Mouse (Mus musculus) right cerebral cortex, postnatal 4 days (tissue): ENCODE measurements around the gene Ropn1l.

ENCODE experiments used
- DNase-seq: peaks from one replicate; pipeline ENCODE4 v3.0.0-alpha.2; 2022

Gene Ropn1l

DNA sequence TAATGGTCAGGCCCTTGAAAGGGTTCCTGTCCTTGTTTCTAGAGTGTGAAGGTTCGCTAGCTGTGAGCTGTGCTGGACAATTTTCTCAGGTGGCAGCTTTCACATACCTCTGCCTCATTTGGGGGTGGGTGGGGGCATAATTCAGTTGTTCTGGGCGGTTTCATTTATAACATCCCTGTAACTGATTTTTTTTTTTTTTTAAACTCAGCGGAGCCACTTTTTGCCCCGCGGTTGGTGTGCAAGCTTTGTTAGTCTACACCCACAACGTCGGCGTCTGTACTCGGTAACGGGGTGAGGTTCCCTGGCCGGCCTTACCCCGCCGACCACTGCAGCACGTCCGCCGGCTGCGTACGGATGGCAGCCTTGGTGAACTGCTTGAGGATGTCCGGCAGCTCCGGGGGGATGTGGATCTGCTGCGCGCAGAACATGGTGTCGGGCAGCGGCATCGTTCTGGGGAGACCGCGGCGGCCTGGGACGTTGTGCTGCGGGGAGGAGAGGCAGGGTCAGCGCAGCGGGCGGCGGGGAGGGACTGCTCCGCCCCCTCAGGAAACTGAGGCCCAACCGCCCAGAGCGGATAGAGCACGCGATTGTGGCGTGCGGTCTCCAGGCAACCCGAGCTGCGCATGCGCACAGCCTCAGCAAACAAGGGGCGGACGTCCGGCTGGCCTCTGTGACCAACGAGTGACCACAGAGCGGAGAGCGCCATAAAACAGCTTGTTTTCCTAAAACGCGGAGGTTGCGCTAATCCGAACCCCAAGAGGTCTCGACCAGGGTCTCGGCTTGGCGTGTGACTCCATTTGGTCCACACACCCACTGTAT lies at the start of gene Ropn1l:
Gene Ropn1l (minus strand): TSS at position 640 of the 819 bp plus-strand sequence.
- peak; percentile 88 for DNase-seq

DNA sequence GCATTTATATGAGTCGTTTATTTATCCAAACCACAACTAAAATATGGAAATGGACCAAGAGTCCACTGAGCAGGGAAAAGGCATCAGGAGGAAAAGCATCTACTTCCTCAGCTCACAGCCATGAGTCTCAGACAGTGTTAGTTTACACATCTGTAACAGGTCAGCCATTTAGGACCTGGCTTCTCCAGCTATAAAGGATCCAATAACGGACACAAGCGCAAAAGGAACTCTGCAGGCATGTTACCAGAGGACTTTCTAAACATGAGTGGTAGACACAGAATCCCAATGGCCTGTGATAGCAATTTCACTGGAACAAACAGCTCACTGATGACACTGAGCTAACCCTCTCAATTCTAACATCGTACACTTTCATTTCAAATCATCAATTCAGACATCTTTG lies 49.5 kb upstream of the Ropn1l start:
- DNase-seq = no peak

DNA sequence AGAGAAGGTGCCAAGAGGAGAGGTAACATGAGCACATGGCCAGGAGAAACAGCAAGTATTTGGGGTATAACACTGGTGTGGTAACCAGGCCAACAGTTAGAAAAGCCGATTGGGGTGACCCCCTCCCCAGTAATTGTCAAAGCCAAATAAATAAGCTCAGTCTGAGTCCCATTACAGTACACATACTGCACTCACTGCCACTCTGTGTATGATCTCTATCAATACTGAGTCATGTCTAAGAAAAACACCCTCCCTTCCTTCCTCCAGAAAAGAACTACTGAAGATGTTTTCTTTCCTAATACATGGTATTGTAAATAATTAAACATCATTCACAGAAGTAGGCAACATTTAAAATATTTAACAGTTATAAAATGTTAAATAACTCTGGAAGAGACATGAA lies 48.8 kb upstream of the Ropn1l start:
- DNase-seq = no peak

DNA sequence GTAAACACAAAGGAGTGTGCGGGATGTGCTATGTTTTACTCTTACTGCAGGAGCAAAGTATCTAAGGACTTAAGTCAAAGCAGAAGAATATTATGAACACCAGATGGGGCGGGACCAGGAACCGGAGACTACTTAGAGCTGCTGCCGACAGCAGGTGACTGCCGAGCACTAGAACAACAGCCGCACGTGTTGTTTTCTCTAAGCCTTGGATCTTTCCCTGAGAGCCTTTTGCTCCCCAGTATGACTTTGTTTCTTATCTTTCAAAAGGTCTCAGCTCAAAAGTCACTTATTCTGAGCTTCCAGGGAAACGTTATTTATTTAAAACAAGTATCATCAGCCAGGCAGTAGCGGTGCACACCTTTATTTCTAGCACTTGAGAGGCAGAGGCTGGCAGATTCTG lies 41.3 kb upstream of the Ropn1l start:
- DNase-seq = no peak

DNA sequence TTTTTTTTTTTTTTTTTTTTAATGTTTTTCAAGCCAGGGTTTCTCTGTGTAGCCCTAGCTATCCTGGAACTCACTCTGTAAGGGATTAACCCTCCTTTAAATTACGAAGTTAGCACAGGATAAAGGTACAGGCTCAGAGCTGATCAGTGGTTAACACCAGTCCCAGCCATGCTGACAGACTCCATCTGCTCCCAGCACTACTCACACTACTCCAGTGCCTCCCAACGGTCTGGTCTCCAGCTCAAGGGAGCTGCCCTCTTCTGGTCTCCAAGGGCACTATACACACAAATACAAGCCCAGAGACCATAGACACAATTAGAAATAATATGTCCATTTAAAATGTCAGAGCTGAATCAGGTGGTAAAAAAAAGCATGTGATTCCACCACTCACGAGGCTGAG lies 40.8 kb upstream of the Ropn1l start:
- no peak for DNase-seq

DNA sequence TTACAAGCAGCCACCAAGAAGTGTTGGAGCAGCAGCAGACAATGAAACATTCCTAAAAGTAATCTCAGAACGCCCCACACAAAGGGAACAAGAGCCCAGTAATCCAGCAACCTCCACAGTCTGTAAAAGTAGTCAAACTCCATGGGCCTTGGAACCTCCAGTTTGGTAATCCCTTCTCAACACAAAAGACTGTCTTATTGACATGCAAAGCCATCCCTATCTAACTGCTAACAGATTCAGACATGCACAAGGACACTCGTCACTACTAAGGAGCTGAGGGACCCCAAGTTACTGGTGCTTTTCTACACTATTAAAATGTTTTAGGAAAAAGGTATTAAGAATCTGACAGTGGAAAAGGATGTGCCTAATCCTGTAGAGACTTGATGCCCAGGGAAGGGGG lies 33.9 kb upstream of the Ropn1l start:
- DNase-seq = no peak

DNA sequence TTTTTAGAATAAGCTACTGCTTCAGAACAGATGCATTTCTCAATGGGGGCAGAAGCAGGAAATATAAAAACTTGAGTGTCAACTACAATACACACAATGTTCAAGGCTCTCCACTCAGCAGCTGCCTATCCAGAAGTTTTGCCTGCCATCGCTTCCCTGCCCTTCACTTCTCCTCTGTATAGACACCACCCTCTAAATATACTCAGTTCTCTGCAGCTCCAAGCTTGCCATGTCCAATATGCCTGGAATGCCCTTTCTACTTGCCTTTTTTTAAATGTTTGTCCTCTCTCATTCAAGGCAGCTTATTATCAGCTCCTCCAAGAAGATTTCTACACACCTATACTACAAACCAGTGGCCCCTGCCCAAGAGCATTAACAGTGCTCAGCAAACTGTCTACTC lies 23.1 kb upstream of the Ropn1l start:
- DNase-seq = no peak

DNA sequence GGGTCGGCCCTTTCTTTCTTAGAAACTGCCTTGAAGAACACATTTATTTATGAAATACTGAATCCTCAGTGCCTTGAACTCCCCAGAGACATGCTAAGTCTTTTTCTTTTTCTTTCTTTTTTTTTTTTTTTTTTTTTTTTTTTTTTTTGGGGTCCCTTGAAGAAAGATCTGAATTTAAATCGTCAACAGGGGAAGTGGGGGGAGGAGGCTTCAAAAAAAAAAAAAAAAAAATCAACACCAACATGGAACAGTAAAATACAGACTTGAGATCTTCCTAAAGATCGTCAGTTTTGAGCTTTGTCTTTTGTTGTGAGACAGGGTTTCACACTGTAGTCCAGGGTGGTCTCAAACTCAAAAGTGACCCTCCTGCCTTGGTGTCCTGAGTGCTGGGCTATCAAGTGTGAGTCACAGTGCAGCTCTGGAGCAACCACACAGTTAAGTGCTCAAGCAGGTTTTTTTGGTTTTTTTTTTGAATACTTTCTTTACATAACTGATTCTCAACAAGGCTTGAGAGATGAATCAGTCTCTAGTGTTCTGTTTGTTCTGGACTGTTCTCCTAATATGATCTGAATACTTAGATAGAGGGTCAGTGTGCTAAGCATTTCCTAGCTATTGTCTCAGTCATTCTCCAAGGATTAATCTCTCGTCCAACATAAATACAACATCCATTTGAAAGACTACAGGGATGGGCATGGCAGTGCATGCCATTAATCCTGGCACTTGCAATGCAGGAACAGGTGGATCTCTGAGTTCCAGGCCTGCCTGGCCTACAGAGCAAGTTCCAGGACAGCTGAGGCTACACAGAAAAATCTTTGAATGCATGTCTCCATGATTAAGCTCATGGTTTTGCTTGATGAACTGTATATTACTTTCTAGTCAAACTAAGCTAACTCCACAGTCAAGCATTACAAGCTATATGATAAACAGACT lies 19.4 kb upstream of the Ropn1l start:
- DNase-seq = no peak

DNA sequence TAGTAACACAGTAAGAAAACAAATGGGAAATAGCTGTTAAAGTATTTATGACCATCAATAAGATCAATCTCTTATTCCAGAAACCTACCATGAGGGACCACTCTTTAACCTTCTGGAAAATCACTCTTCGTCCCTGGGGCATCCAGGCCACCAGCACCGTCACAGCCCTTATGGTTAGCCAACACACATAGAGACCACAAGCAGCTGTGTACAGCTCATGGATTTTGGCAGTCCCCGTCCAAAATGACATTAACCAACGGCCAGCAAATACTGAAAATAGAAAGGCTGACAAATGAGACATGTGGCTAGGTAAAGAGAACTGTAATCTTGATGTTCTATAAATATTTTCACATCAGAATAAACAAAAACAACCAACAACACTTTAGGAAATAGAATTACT lies 18.0 kb upstream of the Ropn1l start:
- DNase-seq = no peak

DNA sequence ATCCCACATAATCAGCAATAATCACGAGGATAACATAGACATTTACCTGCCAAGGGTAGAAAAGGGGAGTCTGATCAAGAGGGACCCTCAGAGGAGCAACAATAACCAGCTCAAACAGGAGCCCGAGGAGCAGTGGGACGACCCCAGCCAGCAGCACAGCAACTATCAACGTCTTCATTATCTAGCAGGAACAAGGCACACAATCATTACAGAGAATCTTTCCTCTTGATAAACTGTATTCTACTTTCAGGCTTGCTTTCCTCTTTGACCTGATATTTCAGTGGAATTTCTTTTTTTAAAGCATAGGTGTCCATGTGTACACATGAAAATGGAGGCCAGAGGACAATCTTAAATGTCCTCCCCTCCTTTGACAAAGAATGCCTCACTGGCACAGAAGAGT lies 16.0 kb upstream of the Ropn1l start:
- no peak for DNase-seq

DNA sequence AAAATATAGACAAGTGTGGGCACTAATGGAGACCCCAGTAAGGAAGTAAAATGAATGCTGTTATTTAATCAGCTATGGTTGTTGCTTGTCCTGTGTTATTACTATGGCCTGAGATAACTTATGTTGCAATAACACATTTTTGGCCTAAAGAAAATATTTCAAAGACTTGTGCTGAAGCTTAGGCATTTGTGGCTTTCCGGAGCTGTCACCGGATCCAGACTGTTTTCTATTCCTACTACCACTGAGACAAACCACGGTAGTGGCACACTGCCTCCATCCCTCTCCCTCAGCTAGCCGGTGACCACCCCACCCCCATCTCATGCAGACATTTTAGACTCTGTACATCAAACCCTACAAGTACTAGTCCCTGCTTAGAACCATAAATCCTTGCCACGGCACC lies 15.3 kb upstream of the Ropn1l start:
- DNase-seq = no peak

DNA sequence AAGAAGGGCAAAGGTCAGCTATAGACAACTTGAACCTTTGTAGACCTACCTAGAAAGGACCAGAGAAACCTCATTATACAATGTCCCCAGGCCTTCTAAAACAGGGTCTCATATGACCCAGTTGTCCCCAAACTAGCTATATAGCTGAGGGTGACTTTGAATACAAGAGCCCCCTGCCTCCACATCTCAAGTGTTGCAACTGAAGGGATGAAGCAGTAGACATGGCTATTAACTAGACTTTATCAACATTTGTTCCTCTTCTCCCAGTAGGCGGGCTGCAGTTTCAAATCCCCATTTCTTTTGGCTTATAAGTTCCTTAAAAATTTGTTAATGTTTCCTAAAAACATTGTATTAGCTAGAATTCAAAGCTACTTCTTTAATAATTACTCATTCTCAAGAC lies 13.2 kb upstream of the Ropn1l start:
- DNase-seq = no peak

DNA sequence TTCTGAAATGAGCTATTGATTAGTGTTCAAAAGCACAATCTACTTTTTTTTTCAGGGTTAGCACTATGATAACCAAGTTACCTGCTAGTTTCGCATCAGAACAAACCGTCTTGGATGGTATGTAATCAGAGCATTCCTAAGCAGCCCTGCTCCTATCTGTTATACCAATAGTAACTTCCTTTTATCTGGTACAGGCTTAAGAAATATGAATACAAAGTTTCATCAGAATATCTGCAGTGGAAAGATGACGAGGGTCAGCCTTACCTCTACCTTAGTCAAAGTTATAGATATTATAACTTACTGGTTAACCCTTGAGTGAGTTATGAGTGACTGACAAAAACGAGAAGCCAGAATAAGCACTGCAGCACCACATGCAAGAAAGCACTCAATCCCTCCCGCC lies 12.8 kb upstream of the Ropn1l start:
- DNase-seq = no peak

DNA sequence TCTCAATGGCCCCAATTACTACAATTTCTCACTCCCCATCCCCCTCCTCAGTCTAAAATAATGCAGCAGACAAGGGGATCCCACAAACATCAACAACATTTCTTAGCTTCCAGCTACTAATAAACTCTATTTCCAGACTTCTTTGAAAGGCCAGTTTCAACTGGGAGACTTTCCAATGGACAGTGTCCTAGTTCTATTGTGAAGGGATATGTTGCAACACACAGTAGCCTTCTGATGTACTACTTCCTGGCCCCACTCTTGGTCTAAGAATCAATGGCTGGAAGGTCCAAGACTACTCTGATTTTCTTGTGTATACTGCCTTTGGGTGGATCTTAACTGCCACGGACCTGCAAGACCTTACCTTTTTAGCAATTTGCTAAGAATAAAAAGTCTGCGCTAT lies 12.3 kb upstream of the Ropn1l start:
- no peak for DNase-seq

DNA sequence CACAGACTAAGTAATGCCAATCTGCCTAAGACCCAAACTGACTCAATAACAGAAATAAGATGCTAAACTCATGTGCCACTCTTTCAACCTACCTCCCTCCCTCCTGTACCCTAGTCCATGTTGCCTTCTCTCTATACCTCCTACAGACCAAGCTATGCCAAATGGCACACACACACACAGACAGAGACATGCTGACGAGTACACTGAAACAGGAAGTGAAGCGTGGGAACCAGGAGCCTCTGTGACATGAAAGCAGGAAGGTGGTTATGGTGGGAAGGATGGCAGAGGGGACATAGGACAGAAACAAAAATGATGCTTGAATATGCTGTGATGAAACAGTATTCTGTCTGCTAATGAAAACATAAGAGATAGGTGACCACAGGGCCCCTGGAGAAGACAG lies 7.0 kb upstream of the Ropn1l start:
- no peak for DNase-seq

DNA sequence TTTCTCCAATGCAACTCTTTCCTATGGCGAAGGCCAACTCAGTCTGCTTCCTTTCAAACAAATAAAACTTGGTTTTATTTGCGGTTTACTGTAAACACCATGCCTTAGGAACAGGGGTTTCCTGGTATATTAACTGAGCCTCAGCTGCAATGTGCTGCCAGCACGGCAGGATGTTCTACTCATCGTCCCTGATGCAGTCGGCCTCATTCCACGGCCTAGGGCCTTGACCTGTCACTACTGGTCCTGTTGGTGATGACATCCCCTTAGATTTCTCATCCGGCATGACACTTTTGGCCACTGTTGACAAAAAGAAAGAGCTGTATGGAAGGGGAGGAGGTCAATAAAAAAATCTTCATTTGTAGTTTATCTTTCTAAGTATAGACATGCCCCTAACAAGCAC lies 4.5 kb upstream of the Ropn1l start:
- DNase-seq = no peak

DNA sequence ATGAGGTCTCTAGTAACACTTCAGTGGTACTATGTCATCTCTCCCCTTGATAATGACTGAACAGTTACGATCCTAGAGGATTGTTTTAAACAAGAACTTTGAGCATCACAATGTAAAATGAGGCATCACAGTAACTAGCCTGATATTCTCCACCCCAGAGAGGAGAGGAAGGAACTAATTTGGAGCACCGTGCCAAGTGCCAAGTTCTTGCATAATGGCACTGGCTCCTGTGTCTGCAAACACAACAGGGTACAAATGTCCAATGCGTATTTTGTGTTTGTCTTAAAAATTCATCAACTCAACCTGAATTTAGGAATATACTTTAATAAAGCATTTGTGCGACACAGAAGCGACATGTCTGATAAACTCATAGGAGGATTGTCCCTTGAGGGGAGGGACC lies 2.8 kb upstream of the Ropn1l start:
- DNase-seq = no peak

DNA sequence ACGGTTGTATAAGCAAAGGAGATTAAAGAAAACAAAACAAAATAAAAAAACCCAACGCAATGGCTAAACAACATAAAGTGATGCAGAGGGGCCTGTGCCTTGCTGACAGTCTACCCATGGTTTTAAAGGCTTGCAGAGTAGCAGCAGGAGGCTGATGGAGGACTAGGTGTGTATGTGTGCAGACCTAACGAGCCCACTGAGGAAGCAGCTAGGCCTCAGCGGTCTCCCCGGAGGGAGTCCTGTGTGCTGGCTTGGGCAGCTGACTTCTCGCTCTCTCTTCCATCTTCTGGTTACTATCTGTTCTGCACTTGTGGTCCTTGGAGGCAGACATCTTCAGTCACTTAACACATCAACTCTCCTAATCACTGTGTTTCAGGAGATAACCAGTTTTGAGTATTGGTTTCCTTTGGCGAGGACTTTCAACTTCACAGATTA lies 1.3 kb upstream of the Ropn1l start:
- DNase-seq = no peak

DNA sequence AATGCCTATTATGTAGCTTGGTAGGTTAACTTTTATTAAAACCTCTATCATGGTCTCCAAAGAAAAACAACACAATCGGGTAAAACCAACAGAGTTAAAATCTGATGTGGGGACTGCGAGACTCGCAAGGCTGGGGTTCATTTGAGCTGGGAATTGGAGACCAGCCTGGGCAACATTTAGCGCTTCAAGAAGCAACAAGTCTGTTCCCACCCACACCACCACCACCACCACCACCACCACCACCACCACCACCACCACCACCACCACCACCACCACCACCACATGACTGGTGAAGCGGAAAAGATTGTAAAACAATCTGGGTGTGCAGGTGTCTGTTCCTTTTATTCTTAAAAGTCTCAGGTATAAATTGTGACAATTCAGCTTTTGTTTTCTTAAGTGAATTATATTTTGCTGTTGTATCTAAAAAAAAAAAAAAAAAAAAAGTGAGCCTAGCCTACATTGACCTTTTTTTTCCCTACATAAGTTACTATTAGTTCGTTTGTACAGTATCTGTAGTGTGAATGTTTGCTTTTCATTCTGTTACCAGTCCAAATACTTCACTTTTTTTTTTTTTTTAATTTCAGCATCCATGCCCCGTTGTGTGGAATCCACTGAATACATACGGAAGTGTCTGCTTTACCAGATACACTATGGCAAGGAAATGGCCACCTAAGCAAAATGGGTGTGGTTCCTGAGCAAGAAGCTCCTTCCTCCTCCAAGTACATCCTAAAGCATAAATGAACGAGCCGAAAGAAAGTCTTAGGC lies 741 bp upstream of the Ropn1l start:
- no peak for DNase-seq

DNA sequence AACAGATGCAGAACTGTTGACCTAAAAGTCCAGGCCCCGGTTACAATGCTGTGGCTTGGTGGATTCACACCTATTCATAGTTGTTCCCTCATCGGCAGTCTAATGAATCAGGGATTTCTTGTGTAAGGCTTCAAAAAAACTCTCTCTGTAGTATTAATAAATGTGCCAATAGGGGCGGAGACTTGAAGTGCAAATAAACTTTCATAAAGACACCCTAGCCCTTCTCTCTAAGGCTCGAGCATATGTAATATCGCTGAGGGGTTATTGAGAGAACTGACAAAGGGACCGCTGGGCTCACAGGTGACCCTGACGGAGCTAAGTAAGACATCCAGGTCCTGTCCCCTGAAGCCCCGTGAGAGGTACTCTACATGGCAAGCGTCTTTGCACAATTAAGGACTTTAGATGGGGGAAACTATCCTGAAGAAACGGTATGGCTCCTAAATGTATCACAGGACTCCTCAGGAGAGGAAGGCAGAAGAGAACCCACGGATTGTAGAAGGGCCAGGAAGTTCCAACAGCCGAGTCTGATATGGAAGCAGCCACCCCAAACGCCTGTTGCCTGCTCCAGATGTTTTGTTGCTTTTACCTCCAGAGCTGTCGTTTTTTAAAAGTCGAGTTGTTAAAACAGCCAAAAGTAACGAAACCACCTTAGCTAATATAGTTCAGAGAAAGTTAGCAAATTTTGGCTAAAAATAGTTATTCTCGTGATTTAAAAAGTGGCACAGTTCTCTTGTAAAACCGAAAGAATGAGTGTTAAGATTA lies 1.0 kb downstream of the Ropn1l start:
- DNase-seq = no peak

DNA sequence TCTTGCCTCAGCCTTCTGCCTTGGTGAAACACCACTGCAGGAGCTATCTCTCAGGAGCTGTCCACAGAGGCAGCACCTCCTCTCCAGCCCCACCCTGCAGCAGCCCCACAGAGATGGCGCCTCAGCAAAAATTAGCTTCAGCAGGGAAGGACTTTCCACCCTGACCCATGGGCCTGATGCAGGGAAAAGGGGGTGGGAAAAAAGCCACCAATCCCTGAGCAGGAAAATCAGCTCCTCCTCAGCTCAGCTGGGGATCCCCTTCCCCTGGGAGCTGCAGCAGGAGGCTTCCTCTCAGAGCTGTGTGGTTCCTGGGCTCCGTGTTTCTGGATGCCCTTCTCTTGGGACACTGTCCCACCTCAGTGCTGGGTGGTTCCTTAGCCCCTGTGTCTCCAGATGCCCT lies 3.8 kb downstream of the Ropn1l start:
- DNase-seq = no peak

DNA sequence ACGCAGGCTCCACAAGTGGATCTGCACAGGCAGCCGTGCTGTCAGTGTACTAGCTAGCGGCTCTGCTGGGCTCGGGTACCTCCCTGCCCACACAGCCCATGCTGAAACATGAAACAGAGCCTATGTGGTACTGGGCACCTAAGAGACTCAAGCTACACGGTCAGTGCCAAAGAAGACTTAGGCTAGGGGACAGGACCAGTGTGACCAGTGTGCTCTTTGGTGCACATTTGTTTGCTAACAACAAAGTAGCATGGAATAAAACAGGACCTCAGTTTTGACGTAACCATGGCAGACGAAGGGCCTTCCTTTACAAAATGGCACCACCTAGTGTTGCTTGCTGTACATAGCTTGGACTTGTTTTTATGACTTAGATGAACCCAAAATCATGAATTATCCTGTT lies 6.4 kb downstream of the Ropn1l start:
- DNase-seq = no peak

DNA sequence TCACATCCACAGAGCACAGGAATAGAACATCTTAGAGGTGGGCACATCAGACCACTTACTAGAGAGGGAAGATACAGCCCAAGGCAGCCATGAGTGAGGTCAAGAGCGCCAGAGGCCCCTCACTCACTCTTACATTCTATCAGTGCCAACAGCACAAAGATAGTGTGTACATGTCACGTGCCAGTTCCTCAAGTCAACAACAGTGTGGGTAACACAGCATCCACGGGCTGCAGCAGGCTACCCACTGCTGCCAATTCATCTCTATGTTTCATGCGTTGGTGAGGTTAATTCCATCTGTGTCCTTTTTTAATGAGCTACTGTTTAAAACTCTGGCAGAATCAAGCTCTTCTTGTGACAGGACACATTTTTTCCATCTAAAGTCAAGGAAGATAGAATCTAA lies 10.8 kb downstream of the Ropn1l start:
- no peak for DNase-seq
